Mouse (Mus musculus) adrenal gland, postnatal 0 days (tissue): ENCODE measurements around the gene Pttg1ip. TPM values are rescaled to one million over a fixed set of nuclear protein-coding genes. Genes with fewer than 3 reads are reported as not detected.

Source experiments
- microRNA-seq: library from miRNA; unstranded; fragments of <30 nt; microRNA quantifications from one replicate; pipeline ENCODE4, GENCODE M21; 2016; ENCODE audit warnings: borderline replicate concordance; ENCODE audit not compliant: insufficient number of aligned reads
- polyA plus RNA-seq: library from polyadenylated mRNA; unstranded; fragments of >200 nt; fragmentation: Nextera tagmentation; extraction: Ambion mirVana; gene quantifications from 2 replicates; pipeline ENCODE4 v1.2.1, GENCODE M21; 2015

The Pttg1ip gene
- 155 and 186 TPM in 2 replicates for polyA plus RNA-seq

DNA sequence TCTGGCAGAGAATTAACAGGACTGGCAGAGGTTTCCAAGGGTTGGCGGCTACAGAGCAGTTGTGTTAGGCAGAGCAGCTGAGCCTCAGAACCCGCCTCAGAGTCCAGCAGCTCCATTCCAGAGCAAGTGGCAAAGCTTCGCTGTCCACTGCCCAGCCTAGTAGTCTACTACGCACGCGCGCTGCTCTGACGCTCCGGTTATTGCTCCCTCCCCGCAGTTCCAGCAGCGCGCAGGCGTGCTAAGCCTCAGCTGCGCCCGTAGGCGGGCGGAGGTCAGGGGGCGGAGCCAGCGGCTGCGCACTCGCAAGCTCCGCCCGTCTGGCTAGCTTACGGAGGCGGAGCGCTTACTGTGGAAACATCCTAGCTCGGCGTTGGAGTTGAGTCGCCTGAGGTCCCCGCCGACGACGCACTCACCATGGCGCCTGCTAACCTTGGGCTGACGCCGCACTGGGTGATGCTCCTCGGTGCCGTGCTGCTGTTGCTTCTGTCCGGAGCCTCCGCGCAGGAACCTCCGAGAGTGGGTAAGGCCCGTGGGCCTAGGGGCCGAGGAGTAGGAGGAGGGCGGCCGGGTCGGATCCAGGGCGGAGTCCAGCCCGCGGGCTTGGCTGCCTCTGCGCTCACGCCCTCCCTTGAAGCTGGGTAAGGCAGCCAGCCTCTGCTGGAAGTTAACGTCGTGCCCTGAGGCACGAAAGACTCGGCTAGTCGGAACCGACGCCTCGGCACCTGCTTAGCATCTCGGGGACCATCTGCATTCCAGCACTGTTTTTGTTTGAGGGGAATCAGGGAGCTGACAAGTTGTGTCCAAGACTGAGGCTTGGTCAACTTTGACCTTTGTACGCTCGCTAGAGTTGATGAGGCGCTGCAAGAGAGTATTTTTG, at the start of gene Pttg1ip:
Gene Pttg1ip, plus strand, starts transcription at position 313 of the 877 bp plus-strand sequence.

GRCm38 (mm10) chr10:77605908-77606826, 24.6 kb downstream of the Pttg1ip start, which contains the start of the genes Sumo3 and Gm49325:
Sumo3 (plus strand) TSS chr10:77606097.
Gm49325 (plus strand) TSS chr10:77606197.

DNA sequence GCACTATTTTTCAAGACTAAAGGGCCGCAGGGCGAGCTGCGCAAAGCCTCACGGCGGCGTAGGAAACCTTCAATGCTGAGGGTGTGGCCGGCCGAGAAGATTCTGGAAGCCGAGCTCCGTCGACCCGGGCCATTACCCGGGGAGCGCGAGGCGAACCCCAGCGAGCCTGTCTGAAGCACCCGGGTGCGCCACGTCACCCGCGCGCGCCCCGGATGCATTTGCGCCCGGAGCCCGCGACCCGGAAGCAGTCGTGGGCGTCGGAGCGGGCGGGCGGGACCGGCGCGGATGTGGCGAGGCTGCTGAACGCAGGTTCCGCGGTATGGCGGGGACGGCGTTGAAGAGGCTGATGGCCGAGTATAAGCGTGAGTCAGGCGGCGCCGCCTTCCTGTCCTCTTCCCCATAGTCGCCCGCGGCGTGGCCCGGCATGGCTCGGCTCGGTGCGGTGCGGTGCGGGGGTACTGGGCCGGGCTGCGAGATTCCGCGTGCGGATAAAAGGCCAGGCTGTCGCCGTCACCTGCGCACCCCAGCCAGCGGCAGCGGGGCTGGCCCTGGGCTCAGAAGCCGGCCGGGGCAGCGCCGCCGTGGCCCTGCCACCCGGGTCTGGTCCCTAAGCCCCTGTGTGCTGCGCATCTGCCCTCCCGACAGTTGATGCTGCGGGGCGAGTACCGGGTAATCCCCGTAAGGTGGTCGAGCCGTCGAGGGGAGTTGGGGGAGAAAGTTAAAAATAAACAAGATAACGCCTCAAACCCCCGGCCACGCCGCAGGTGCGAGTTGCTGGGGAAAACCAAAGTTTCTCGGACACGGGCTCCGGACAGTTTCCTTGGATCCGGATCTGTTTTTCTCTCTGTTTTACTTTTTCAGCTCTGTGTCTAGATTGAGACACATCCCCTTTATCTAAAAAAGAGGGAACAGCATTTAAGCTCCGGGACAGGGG, 40.8 kb downstream of the Pttg1ip start, which contains the start of gene Ube2g2:
Gene Ube2g2, plus strand, starts transcription at position 221 of the 934 bp plus-strand sequence.

Small RNAs within 50 kb of the gene (microRNA-seq; reads per million reads assigned to microRNA genes)
- gene Mir1930 = 11.9 reads per million, percentile 16 among the genes with 10 or more reads in this experiment

Other genes starting within 250 kb of the Pttg1ip start
- 5.9 and 6.1 TPM in 2 replicates for gene Adarb1, start 163.4 kb upstream of the Pttg1ip start, polyA plus RNA-seq
- gene Fam207a, start 65.9 kb upstream of the Pttg1ip start, polyA plus RNA-seq = 27.9 and 33.9 TPM in 2 replicates
- gene Itgb2, start 51.5 kb upstream of the Pttg1ip start, polyA plus RNA-seq = 3.9 and 4.6 TPM in 2 replicates
- gene Sumo3, start 24.4 kb downstream of the Pttg1ip start, polyA plus RNA-seq = 224 and 242 TPM in 2 replicates
- 14.8 and 15.0 TPM in 2 replicates for gene Gm49325, start 24.5 kb downstream of the Pttg1ip start, polyA plus RNA-seq
- 46.7 and 55.5 TPM in 2 replicates for gene Ube2g2, start 40.6 kb downstream of the Pttg1ip start, polyA plus RNA-seq
- 0.44 and 0.91 TPM in 2 replicates for gene Tspear, start 104.8 kb downstream of the Pttg1ip start, polyA plus RNA-seq
- not detected in 2 replicates for gene Gm19402, start 109.0 kb downstream of the Pttg1ip start, polyA plus RNA-seq
- not detected in 2 replicates for gene Gm9508, start 115.5 kb downstream of the Pttg1ip start, polyA plus RNA-seq
- not detected in 2 replicates for gene Gm10272, start 124.9 kb downstream of the Pttg1ip start, polyA plus RNA-seq
- gene Gm10024, start 129.7 kb downstream of the Pttg1ip start, polyA plus RNA-seq = not detected in 2 replicates
- gene Gm10142, start 134.1 kb downstream of the Pttg1ip start, polyA plus RNA-seq = not detected in 2 replicates
- gene Krtap12-1, start 138.9 kb downstream of the Pttg1ip start, polyA plus RNA-seq = not detected in 2 replicates
- gene Gm10100, start 144.8 kb downstream of the Pttg1ip start, polyA plus RNA-seq = not detected in 2 replicates
- not detected in 2 replicates for gene Gm18596, start 160.9 kb downstream of the Pttg1ip start, polyA plus RNA-seq
- gene Gm9736, start 169.6 kb downstream of the Pttg1ip start, polyA plus RNA-seq = not detected in 2 replicates
- gene Gm3233, start 178.0 kb downstream of the Pttg1ip start, polyA plus RNA-seq = not detected in 2 replicates
- not detected in 2 replicates for gene Gm3238, start 189.6 kb downstream of the Pttg1ip start, polyA plus RNA-seq
- not detected in 2 replicates for gene Gm7138, start 195.2 kb downstream of the Pttg1ip start, polyA plus RNA-seq
- gene Gm3250, start 200.8 kb downstream of the Pttg1ip start, polyA plus RNA-seq = not detected in 2 replicates
- not detected in 2 replicates for gene Gm7137, start 206.5 kb downstream of the Pttg1ip start, polyA plus RNA-seq
- gene Gm9639, start 213.4 kb downstream of the Pttg1ip start, polyA plus RNA-seq = not detected in 2 replicates
- gene Gm19668, start 217.4 kb downstream of the Pttg1ip start, polyA plus RNA-seq = not detected in 2 replicates
- not detected in 2 replicates for gene Gm9507, start 230.1 kb downstream of the Pttg1ip start, polyA plus RNA-seq
- gene Gm2696, start 233.0 kb downstream of the Pttg1ip start, polyA plus RNA-seq = not detected in 2 replicates
- not detected in 2 replicates for gene Krtap10-4, start 245.4 kb downstream of the Pttg1ip start, polyA plus RNA-seq